Mouse (Mus musculus): ENCODE data around the gene Ace2.

DNA sequence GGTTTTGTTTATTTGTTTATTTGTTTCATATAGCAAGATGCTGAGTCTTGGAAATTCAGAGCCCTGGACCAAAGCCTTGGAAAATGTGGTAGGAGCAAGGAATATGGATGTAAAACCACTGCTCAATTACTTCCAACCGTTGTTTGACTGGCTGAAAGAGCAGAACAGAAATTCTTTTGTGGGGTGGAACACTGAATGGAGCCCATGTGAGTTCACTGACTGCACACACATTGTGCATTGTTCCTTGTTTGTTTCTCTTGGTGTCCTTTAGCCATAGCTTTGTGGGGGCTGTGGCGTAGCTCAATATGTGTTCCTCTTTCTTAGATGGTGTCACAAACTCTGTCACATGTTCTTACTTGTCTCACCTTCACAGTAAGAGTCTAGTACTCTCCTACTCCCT is 36.6 kb downstream of the Ace2 start:
- TF ChIP-seq CTCF (IDR thresholded peaks at IDR 0.05; ENCODE audit: insufficient read depth, low read depth, low read length) (no peak), POLR2A (IDR thresholded peaks at IDR 0.05; ENCODE audit: insufficient read depth, low read depth, low read length) (no peak)
